Mouse (Mus musculus) spleen, postnatal 14 days (tissue): ENCODE measurements around the gene Cnga4.
"Not testable (repeated sequence)": the region's sequence is repeated elsewhere in the genome, so short reads cannot be mapped to it uniquely, and the experiment has no call there.

Source experiments
- DNase-seq, 2 experiments: peaks; one replicate each; pipeline ENCODE4 v3.0.0; 2021 to 2022; ENCODE audit warnings: low spot score in 2 of 2

Gene Cnga4

DNA sequence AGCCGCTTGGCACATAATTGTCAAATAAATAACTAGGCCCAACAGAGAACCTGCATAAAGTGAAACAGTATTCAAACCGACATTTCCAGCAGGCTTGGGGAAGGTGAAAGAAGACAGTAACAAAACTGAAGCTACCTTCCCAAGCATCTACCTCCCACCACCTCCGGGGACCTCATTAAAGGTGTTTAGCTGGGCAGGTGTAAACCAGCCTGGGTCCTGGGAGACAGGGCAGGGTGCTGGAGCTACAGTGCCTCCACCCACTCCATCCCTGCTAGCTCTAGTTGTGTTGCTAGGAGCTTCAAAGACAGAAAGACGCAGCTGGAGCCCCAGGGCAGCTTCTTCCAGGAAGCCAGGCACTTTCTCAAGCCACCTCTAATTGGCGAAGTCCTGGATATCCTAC is at the start of gene Cnga4:
Cnga4 (plus strand) TSS at position 301 of the 400 bp plus-strand sequence.
- DNase-seq = no peak

GRCm38 (mm10) chr7:105356064-105356463 is 48.3 kb upstream of the Cnga4 start:
- not testable (repeated sequence) for DNase-seq

- DNase-seq = not testable (repeated sequence)
These were observed 47.9 kb upstream of the Cnga4 start for GRCm38 (mm10) chr7:105356487-105356886.

DNA sequence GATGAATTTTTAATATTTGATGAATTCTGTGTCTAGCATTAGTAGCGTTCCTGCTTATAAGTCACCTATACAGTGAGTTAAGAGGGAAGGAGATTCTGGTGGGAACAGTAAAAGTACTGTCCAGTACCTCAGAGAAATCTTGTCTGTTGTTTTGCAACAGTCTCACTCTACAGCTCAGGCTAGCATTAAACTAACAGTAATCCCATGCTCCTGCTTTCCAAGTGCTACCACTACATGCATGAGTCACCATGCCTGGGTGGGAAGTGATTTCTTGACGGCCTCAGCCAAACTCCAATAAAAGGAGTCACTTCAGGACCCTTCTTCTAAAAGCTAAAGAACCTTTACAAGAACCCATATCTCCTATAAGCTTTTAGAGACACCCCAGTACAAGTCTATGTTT is 42.7 kb upstream of the Cnga4 start:
- DNase-seq = no peak

DNA sequence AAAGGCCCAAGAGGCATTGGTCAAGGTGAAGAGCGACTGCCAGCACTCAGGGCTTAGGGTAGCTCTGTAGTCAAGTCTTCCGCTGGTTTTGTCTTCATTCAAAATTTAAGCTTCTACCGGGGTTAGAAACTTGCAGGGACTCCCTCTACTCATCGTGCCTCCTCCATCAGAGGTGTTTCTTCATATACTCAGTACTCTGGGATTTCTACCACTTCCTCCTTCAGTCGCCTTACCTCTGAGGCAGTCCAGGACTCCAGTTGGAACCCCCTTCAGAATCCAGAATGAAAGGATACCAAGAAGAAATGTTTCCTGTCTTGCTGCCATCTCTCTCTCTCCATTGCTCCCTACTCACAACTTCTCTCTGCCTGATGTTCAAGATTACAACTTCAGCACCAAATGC is 37.1 kb upstream of the Cnga4 start:
- no peak for DNase-seq

GRCm38 (mm10) chr7:105367930-105368329 is 36.4 kb upstream of the Cnga4 start, which contains the start of gene Olfr692:
Gene Olfr692, plus strand, starts transcription at chr7:105368230.
- no peak for DNase-seq

DNA sequence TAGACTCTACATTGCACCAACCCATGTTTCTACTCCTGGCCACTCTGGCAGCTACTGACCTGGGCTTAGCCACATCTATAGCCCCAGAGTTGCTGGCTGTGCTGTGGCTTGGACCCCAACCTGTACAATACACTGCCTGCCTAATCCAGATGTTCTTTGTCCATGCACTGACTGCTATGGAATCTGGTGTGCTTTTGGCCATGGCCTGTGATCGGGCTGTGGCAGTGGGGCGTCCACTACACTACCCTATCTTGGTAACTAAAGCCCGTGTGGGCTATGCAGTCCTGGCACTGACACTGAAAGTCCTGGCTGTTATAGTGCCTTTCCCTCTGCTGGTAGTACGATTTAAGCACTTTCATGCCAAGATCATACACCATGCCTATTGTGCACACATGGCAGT is 35.8 kb upstream of the Cnga4 start:
- DNase-seq = no peak

- no peak for DNase-seq
These were observed 31.5 kb upstream of the Cnga4 start for GRCm38 (mm10) chr7:105372912-105373311.

DNA sequence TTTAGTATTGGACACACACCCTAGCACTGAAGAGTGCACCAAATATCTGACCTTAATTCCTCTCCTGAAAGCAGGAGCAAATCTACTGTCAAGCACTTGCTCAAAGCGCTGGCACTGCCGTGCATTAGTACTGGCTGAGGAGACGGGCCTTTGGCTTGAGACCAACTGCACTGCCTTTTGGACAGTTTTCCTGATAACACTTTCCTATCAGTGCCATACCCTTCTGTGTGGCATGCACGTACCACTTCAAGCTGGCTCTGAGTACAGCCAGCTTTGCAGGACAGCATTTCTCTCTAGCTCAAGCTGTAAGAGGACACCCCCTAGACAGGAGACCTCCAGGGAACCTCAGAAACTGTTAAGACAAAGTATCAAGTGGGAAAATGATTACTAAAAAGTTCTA is 30.9 kb upstream of the Cnga4 start:
- no peak for DNase-seq

DNA sequence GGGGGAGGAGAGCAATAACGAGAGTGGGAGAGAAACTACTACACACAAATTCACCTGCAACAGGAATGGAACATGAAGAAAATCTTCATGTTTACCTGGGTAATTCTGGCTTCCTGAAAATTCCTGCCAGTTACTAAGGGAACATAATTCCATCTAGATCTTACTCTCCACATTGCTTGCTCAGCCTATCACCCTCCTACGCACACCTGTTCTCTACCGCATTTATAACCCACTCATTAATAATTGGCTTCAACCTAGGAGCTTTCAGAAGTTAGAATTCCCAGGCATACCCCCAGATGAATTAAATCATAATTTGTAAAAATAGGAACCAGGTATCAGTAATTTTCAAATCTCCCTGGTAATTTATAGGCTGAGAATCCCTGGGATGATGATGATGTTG is 30.4 kb upstream of the Cnga4 start:
- DNase-seq = no peak

GRCm38 (mm10) chr7:105374866-105375265 is 29.5 kb upstream of the Cnga4 start, which contains the start of gene Gm5901:
Gene Gm5901, plus strand, starts transcription at chr7:105375038.
- DNase-seq = no peak

DNA sequence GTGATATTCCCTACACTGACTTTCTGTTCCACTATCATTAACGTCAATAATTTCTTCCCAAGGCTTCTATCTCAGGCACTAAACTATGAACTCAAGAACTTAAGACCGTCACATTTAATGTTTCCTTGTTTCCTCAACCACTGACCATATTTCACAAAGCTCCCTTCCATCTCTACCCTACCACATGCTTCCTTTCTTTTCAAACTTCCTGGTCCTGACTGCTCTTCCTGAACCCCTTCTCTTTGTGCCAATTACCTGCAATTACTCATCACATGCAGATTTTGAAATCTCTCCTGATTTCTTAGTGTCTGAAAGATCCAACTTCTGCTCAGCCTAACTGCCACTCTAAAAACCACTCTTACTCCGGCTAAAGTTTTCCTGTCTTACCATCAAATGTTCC is 24.0 kb upstream of the Cnga4 start:
- DNase-seq = no peak

DNA sequence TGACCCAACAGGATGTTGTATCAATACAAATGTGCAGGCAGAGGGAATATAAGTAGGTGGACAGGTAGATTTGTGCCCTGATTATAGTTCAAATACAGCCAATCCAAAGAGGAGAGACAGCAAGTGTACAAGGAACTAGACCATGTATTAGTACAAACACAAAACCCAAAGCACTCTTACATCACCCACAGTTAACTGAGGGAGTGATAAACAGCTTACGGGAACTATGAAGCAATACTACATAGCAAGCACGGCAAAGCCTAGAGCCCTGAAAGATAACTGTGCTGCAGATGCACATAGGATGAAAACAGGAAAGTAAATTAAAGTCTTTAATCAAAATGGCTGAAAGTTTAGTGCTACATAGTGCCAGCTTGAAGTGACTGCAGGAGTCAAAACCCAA is 16.7 kb upstream of the Cnga4 start:
- DNase-seq = no peak

DNA sequence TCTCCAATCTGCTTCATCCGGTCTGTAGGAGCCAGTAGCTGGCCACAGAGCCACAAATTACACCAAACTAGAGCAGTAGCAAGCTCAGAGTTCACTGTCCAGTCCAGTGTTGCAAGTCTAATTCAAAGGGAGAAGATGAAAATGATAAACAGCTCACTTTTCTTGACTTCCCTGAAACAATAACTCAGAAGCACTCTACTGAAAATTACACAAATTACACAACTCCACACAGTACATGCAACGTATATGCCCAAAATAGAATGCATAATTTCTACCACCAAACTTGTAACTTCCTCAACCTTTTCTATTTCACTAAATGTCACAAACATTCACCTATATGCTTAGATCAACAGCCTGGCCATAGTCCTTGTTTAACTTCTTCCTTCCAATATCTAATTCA is 14.1 kb upstream of the Cnga4 start:
- no peak for DNase-seq

DNA sequence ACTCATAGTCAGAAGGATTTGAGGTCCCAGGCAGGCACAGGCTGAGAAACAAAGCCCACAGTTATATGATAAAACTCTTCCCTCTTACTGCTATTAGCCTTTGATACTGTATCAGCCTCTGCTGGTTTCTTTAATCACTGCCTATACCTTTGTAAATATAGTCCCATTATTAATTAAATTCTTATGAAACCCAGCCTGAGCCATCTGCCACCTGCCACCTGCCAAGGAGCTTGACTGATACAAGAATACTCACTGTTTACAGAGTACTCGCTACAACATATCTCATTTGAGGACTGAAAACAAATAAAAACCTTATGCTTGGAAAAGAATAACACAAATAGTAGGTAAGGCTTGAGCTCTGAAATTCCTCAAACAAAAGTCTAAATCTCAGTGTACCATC is 9.8 kb upstream of the Cnga4 start:
- DNase-seq = no peak

DNA sequence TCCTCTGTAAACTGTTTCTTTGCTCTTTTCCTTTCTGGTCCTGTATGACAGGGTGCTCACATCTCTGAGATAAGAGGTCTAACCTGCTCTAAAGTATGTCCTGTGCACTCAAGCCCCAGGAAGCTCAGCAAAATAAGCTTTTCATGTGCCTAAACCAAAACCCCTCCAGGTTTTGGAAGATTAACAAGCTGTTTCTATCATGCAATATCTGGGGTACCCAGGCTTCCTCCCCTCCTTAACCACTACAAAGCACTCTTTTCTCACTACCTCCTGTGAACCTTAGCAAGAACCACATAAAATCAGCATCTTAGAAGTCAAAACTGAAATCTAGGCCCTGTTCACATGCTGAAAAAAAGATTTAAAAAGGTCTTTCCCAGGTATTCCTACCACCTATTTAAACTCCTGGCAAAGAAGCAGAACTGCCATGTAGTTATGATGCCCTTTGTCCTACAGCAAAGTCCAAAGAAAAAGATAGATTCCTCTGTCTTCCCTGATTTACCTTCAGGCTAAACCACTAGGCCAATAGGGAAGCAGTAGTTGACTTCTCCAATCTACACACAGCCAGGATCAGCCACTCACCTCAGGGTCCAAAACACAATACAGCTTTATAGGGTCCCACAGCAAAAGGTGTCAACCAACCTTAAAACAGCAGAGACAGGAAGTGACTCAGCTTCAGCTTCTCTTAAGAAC is 9.1 kb upstream of the Cnga4 start:
- no peak for DNase-seq

GRCm38 (mm10) chr7:105396126-105396525 is 8.2 kb upstream of the Cnga4 start:
- DNase-seq = no peak

- peak in 1 of 2 experiments; percentile 8 for DNase-seq
These were observed 5.1 kb upstream of the Cnga4 start for GRCm38 (mm10) chr7:105399058-105399934.

- peak; percentile 98 for DNase-seq
These were observed 4.3 kb upstream of the Cnga4 start, which contains the start of gene Fam160a2 for GRCm38 (mm10) chr7:105399935-105400624. Gene Fam160a2, minus strand, starts transcription at chr7:105400054.

GRCm38 (mm10) chr7:105406322-105406721 is 2.0 kb downstream of the Cnga4 start:
- DNase-seq = no peak

DNA sequence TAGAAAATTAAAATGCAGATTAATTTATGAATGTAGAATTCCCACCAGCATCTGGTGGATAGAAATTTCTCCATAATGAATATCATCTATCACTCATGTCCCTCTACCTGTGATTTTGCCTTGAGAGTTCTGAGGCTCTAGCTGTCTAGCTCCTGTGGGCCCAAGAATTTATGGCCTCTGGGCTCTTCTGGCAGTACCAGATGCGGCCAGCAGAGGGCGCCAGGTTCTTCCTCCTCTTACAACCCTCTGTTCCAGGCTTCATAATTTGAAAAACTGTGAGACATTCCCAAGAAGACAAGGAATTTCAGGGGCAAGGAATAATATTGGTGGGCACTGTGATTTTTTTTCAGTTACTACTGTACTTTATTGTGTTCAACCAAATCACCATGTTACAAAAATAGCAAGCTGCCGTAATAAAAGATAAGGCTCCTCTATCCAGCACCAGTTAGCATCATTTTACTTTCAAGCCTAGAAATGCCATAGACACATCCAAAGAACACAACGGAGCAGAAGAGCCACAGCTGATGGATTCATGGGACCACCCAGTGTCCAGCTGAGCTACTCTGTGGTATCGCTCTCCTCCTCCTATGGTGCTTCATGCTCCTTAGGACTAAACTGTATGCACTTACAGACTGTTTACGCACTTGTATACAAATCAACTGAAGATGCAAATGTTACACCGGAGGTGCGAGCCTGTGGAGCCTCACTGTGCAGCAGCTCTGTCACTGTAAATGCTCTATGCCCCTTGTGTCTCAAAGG is 7.7 kb downstream of the Cnga4 start:
- DNase-seq = peak; percentile 31 to 60
